Mouse (Mus musculus): ENCODE measurements at regions not wholly inside any gene's neighbourhood (a gene's known extent, or its start where the extent isn't known, plus 50 kb on each side); places are given as distances from the start of the nearest gene placed in this dataset.

DNA sequence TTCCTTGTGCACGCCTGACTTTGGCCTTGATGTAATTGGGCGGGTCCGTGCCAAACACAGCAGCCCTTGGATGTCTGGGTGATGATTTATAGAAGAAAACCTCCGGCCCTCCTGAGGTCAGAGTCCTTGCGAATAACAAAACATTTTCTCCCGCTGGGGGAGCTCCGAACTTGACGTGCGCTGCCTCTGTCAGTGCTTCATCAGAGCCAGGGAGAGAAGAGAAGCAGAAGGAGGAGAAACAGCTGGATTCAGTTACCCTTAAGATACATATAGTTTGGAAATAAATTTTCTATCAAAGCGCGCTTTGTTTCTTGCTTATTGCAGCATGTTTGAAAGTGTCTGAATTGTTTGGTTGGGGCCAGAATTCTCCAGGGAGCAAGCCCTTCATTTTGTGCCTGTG, 225.2 kb upstream of the Myocd start:
- TF ChIP-seq CTCF (IDR thresholded peaks at IDR 0.05) (no peak), POLR2A (IDR thresholded peaks at IDR 0.05; ENCODE audit: insufficient read depth, low read depth, low read length) (no peak), EP300 (IDR thresholded peaks at IDR 0.05; ENCODE audit: insufficient read depth, low read depth, low read length) (no peak)
